Mouse (Mus musculus) hindbrain, embryonic 13.5 days (tissue): ENCODE measurements around the gene Bub1b. TPM values are rescaled to one million over a fixed set of nuclear protein-coding genes. Genes with fewer than 3 reads are reported as not detected.
A peak's percentile ranks its signal among the peaks of the same experiment; 100 is the strongest.

ENCODE experiments used
- ATAC-seq: fragments of 200-750 bp; cut with Nextera tagmentation; 2 replicates; pipeline ENCODE4 v1.8.0; 2017; ENCODE audit warnings: moderate TSS enrichment; ENCODE audit not compliant: low FRiP score
- H3K27ac ChIP-seq: fragments of 300-500 bp; sonication (generic); 2 replicates; pipeline ENCODE4 v1.5.1; 2015; ENCODE audit warnings: inconsistent platforms, mild to moderate bottlenecking, moderate library complexity
- H3K27me3 ChIP-seq: fragments of 300-500 bp; sonication (generic); 2 replicates; pipeline ENCODE4 v1.6.1; 2015; ENCODE audit warnings: mild to moderate bottlenecking, inconsistent platforms
- H3K36me3 ChIP-seq: fragments of 300-500 bp; sonication (generic); 2 replicates; pipeline ENCODE4 v1.6.1; 2015; ENCODE audit warnings: mild to moderate bottlenecking, inconsistent platforms
- H3K4me1 ChIP-seq: fragments of 300-500 bp; sonication (generic); replicated peaks from 2 replicates; pipeline ENCODE4 v1.6.1; 2015; ENCODE audit warnings: inconsistent platforms
- H3K4me2 ChIP-seq: fragments of 300-500 bp; sonication (generic); 2 replicates; pipeline ENCODE4 v1.6.1; 2015; ENCODE audit warnings: inconsistent platforms, mild to moderate bottlenecking, moderate library complexity
- H3K4me3 ChIP-seq: fragments of 300-500 bp; sonication (generic); 2 replicates; pipeline ENCODE4 v1.5.1; 2015; ENCODE audit warnings: mild to moderate bottlenecking, inconsistent platforms
- H3K9ac ChIP-seq: fragments of 300-500 bp; sonication (generic); 2 replicates; pipeline ENCODE4 v1.6.1; 2015; ENCODE audit warnings: mild to moderate bottlenecking, inconsistent platforms
- H3K9me3 ChIP-seq: fragments of 300-500 bp; sonication (generic); 2 replicates; pipeline ENCODE4 v1.6.1; 2016; ENCODE audit warnings: inconsistent platforms
- WGBS: fragments of 180-500 bp; shearing (Covaris S2); methylation state at CpG from one replicate; pipeline ENCODE4 v1.1.7; 2015; 5-methylcytosine and 5-hydroxymethylcytosine counted together
- polyA plus RNA-seq: library from polyadenylated mRNA; unstranded; fragments of >200 nt; fragmentation: Nextera tagmentation; extraction: Ambion mirVana; gene quantifications from 2 replicates; pipeline ENCODE4 v1.2.1, GENCODE M21; 2015

The Bub1b gene
- polyA plus RNA-seq, 1 experiment from 2014 or later, result 20.5 TPM

DNA sequence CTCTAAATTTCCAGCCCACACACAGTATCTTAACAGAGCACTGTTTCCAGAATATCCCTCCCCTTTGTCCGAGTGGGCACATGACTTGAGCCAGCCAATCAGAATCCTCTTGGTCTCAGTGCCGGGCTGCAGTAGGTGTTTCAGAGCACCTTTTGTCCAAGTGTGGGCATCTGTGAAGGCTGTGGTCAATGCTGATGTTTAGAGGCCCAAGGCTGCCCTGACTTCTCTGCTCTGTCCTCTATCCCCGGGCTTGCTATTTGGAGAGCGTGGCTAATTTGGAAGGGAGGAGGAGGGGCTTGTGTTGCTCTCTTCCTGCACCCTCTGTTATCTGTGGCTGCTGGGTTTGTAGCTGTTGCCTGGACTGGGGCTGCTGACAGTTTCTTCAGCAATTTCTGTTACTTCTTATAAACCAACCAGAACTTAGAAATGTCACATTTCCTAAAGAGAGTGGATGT, 62.0 kb downstream of the Bub1b start:
- Histone ChIP-seq H3K9me3 (no peaks in the 10 kb centered on the region), H3K4me2 (peak overlapping the region; percentile 58), H3K27me3 (peaks cover 12% of the 10 kb centered on the region), H3K4me3 (peak overlapping the region; percentile 34), H3K9ac (peak overlapping the region; percentile 74), H3K27ac (peak overlapping the region; percentile 88), H3K36me3 (no peaks in the 10 kb centered on the region), H3K4me1 (peaks cover 53% of the 10 kb centered on the region)
- WGBS, result 1% methylated on average over 4 of the region's 4 CpGs
- ATAC-seq, result peak; percentile 74

DNA sequence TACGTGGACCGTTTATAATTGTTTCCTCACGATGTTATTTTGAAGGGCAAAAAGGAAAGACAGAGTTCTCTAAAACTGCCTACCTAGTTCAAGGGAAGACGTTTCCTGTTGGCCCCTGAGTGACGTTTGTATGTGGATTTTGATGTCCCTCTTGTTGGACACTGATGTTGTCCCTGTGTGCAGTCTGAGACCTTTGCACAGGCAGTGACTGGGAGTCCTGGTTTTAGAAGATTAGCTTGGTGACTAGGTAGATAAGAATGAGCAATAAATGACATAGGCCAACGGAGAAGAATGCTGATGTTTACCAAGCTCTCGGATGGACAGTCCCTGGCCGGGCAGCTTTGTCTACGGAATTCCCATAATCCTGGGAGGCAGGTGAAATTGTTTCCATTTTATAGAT, 63.9 kb downstream of the Bub1b start:
- Histone ChIP-seq H3K4me1 (peaks cover 61% of the 10 kb centered on the region), H3K9ac (no peak overlapping the region), H3K4me2 (no peak overlapping the region), H3K4me3 (no peak overlapping the region), H3K9me3 (no peaks in the 10 kb centered on the region), H3K27ac (no peak overlapping the region), H3K27me3 (peaks cover 12% of the 10 kb centered on the region), H3K36me3 (no peaks in the 10 kb centered on the region)
- ATAC-seq, result no peak
- WGBS, result 84% methylated on average over 9 of the region's 9 CpGs

DNA sequence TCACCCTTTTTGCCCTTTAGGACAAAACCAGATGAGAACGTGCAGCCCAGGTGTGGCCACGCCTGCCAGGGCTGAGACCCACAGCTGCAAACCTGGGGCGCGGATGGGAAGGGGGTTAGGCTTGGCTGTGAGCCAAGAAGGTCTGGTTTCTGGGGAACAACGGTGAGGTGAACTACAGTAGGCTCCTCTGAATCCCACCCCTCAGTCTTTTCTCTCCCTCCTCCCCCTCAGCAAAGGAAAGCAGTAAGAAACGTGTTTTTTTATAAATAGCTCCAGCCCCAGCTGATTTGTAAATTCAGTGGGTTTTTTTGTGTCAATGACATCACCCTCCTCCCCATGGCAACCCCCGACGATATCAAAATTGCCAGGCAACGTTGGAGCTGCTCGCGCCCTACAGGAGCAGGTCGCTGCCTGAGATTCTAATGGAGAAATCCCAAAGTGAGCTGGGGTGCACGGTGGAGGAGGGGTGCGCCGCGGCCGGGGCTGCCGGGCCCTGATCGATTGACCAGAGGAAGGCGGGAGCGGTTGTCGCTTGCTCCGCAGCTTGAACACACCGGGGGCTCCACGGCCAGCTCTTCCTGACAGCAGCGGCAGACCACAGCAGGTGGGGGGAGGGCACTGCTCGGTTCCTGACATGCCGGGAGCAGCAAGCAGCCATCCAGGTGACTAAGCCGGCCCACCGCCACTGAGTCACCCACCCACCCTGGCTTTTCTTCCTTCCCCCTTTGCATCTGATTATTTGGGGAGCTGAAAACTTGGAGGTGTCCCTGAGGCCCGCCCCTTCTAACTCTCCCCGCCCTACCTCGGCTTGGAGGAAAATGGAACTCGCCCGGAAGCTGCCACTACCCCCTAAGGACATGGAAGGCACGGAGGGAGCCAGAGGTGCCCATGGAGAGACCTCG, 65.1 kb downstream of the Bub1b start, which contains the start of gene Pak6:
Gene Pak6 (plus strand): TSS at position 402 of the 902 bp plus-strand sequence.
- Histone ChIP-seq H3K9ac (peak within 1 kb of the TSS; percentile 78), H3K27me3 (peaks cover 12% of the 10 kb centered on the region), H3K9me3 (no peaks in the 10 kb centered on the region), H3K4me2 (peak within 1 kb of the TSS; percentile 79), H3K36me3 (no peaks in the 10 kb centered on the region), H3K4me3 (peak within 1 kb of the TSS; percentile 53), H3K4me1 (peaks cover 63% of the 10 kb centered on the region), H3K27ac (peak within 1 kb of the TSS; percentile 75)
- WGBS, result 2% methylated on average over 37 of the region's 37 CpGs
- peak; percentile 31 for ATAC-seq

DNA sequence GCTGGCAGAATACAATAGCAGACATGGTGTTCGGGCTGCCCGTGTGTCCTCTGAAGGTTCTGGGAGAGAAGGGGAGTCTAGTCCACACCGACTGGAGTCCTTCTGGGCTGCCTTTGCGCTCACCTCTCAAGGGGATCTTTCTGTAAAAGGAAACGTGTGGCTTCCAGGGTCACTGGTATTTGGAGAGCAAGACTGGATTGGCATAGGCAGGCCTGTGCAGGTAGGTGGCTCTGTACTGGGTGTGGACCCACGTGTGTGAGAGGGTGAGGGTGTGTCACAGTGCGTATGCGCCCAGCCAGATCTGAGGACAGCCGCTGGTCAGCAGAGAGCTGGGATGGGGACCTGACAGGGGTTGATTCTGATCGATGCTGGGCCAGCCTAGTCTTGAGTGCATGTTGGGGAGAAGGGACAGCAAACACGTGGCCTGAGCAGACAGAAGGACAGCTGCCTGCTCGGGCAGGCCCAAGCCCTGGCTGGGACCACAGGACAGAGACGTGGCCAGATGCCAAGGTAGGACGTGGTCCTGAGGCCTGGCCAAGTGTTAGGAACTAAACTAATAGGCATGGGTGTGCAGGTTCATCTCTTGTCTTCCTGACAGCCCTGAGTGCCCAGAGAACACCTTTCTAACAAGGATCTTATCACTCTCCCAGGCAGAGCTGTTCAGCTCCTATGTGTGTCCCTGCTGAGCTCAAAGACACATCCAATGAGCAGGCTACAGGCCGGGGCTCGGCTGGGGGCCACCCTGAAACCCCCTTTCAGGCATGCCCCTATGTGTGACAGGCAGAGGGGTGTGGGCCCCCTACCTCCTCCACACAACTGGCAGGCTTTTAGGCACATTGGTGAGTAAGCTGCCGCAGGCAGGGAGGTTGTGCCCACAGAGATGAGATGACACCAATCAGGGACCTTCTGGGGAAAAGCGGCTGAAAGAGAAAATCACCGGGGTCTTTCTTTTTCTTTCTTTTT, 66.1 kb downstream of the Bub1b start:
- peak overlapping the region; percentile 53 for H3K4me3 ChIP-seq
- H3K36me3 ChIP-seq, result no peaks in the 10 kb centered on the region
- H3K27me3 ChIP-seq, result peaks cover 12% of the 10 kb centered on the region
- H3K4me2 ChIP-seq, result peak overlapping the region; percentile 79
- ATAC-seq, result peak; percentile 50
- H3K9me3 ChIP-seq, result no peaks in the 10 kb centered on the region
- H3K4me1 ChIP-seq, result peaks cover 63% of the 10 kb centered on the region
- H3K27ac ChIP-seq, result peak overlapping the region; percentile 75; the same call in 1 of the 2 replicates
- H3K9ac ChIP-seq, result peak overlapping the region; percentile 78
- 45% methylated on average over 19 of the region's 19 CpGs for WGBS

DNA sequence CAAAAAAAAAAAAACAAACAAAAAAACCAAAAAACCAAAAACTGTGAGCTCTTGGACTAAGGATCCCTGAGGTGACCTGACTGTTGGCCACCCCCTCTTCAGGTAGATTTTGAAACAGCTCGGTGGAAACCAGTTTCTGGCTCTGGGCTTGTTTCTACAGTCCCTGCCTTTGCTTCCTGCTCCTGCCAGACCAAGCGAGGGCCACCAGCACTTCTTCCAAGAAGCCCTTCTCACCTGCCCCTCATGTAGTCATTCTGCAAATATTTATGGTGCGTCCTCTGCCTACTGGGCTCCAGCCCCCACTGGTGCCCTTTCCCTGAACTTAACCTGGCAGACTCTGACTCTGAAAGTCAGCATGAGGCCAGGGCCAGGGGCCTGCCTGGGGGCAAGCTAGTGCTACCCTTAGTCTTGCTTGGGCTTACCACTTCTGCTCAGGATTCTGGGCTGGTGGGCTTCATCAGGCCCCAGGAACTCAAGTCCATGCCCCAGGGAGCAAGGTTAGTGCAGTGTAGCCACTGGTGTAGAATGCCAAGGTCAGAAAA, 67.0 kb downstream of the Bub1b start:
- H3K4me2 ChIP-seq, result peak overlapping the region; percentile 79
- no peaks in the 10 kb centered on the region for H3K9me3 ChIP-seq
- no peak overlapping the region; the same call in 1 of the 2 replicates for H3K4me3 ChIP-seq
- no peak for ATAC-seq
- H3K4me1 ChIP-seq, result peaks cover 57% of the 10 kb centered on the region
- H3K36me3 ChIP-seq, result no peaks in the 10 kb centered on the region
- peak overlapping the region; percentile 35; the same call in 1 of the 2 replicates for H3K9ac ChIP-seq
- peaks cover 15% of the 10 kb centered on the region for H3K27me3 ChIP-seq
- 81% methylated on average over 3 of the region's 3 CpGs for WGBS
- H3K27ac ChIP-seq, result no peak overlapping the region

DNA sequence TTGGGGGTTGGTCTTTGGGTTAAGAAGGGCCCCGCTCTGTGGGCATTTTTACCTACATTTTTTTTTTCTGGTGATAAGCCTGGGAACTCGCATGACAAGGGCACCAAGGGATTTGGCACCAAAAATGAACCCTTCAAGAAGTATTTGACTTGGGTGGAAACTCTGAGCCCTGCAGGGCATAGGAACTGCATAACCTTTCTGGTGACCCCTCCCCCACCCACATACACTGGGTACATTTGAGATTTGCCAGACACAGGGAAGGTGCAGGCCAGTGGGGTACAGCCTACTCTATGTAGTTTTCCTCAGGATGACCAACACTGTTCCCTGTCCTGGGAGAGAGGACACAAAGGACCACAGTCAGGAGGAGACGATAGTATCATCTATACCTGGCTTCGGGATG, 67.6 kb downstream of the Bub1b start:
- no peak overlapping the region for H3K27ac ChIP-seq
- H3K27me3 ChIP-seq, result peaks cover 18% of the 10 kb centered on the region
- H3K9ac ChIP-seq, result peak overlapping the region; percentile 15
- H3K36me3 ChIP-seq, result no peaks in the 10 kb centered on the region
- no peak for ATAC-seq
- whole genome bisulfite sequencing, result 87% methylated on average over 4 of the region's 4 CpGs
- peak overlapping the region; percentile 79 for H3K4me2 ChIP-seq
- H3K4me3 ChIP-seq, result no peak overlapping the region
- H3K9me3 ChIP-seq, result no peaks in the 10 kb centered on the region
- peaks cover 53% of the 10 kb centered on the region for H3K4me1 ChIP-seq

DNA sequence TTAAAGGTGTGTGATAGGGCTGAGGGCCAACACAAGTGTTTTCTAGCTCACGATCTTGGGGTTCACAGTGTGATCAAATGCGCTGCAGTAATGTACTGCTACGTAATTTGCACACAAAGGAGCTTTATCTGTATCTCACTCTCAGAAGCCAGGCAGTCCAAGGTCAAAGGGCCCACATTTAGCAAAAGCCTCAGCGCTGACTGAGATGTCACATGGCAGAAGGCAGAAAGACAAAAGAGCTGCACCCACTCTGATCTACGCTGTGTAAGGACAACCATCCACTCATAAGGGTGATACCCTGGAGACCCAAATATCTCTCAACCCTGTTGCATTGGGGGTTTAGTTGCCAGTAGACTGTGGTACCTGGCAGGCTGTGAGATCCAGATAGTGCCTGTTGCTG, 69.2 kb downstream of the Bub1b start:
- H3K9ac ChIP-seq, result no peak overlapping the region
- H3K36me3 ChIP-seq, result no peaks in the 10 kb centered on the region
- H3K4me3 ChIP-seq, result no peak overlapping the region
- 57% methylated on average over 5 of the region's 5 CpGs for WGBS
- no peak overlapping the region for H3K27ac ChIP-seq
- H3K9me3 ChIP-seq, result no peaks in the 10 kb centered on the region
- peaks cover 30% of the 10 kb centered on the region for H3K27me3 ChIP-seq
- ATAC-seq, result no peak
- H3K4me2 ChIP-seq, result no peak overlapping the region
- peaks cover 53% of the 10 kb centered on the region for H3K4me1 ChIP-seq

DNA sequence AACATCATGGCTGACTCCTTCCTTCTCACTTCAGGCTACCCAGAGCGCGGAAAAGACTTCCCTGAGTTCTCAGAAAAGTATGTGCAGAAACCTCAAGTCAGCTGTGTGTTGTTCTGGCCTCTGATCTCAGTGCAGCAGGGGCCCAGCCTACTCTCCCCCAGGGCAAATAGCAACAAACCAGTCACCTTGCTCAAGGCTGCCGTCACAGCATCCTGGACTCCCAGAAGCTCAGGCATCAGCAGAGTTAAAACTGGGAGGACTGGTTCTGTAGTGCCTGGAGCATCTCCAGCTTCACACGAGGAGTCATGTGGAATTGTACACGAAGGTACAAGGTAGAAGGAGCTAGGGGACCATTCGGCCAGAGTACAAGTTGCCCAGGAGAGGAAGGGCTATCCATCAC, 71.2 kb downstream of the Bub1b start:
- whole genome bisulfite sequencing, result 62% methylated on average over 6 of the region's 6 CpGs
- Histone ChIP-seq H3K4me3 (no peak overlapping the region), H3K36me3 (no peaks in the 10 kb centered on the region), H3K27me3 (peaks cover 45% of the 10 kb centered on the region), H3K9me3 (no peaks in the 10 kb centered on the region), H3K9ac (no peak overlapping the region), H3K4me1 (peaks cover 34% of the 10 kb centered on the region), H3K27ac (no peak overlapping the region), H3K4me2 (no peak overlapping the region)
- ATAC-seq, result no peak

DNA sequence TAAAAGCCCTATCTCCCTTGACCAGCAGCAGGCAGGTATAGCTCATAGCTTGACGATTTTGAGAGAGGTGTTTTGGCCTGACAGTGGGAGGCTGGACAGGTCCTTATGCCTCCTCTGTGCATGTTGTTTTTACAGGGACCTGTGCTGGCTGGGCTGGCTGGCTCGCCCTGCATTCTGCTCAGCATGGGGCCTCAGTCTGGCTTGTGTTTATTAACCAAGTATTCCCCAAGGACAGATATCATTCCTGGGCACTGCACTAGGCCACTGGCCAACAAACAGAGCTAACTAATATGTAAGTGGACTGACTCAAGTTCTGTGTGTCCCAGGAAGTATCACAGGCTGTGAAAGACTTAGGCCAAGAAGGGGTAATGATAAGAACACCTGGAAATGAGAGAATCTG, 71.8 kb downstream of the Bub1b start:
- 37% methylated on average over 2 of the region's 2 CpGs for WGBS

DNA sequence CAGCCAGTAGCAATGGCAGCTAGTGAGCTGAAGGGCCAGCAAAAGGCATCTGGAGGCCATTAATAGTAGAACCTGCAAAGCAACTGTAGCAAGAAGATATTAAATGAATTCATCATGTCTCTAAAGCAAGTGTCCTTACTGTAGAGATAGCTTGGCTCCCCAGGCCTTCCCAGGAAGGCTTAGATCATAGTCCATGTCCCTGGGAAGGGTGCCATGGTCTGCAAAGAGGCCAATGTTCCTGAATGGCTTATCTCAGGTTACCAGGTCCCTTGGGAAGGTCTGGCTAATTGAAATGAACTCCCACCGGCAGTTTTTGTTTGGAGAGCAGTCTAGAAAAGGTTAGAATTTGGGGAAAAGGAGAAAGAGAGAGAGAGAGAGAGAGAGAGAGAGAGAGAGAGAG, 73.7 kb downstream of the Bub1b start:
- no peak for ATAC-seq

More for the DNA sequence above, 71.8 kb downstream of the Bub1b start:
- Histone ChIP-seq H3K27ac (no peak overlapping the region), H3K9me3 (no peaks in the 10 kb centered on the region), H3K4me2 (no peak overlapping the region), H3K27me3 (peaks cover 45% of the 10 kb centered on the region), H3K4me3 (no peak overlapping the region), H3K36me3 (no peaks in the 10 kb centered on the region), H3K9ac (no peak overlapping the region), H3K4me1 (peaks cover 28% of the 10 kb centered on the region)
- ATAC-seq, result no peak

DNA sequence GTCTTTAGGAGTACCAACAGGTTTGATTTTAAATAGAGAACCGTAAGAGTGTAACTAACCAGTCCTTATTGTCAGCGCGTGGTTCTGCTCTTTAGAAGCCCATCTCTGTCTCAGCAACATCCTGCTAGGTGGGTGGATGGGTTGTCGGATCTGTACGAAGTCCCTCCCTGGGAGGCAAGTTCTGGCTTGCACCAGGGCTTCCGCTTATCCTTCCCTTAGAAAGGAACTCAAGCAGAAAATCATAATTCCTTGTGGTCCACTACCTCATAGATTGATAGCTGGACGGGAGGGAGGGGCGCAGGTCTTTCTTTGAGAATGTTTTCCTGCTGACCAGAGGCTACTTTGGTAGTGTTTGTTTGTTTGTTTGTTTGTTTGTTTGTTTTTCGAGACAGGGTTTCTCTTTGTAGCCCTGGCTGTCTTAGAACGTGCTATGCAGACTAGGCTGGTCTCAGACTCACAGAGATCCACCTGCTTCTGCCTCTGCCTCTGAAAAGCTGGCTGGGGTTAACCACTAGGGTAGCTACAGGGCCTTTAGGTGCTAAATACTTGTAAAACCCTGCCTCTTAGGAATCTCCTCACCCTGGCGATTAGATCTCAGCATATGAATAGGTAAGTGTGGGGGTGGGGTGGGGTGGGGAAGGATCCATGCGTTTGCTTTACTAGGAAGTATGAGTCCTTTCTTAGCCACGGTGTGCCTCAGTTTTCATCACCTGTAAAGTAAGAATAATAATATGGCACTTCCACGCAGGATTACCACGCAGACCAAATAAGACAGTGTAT, 75.9 kb downstream of the Bub1b start:
- no peak overlapping the region for H3K27ac ChIP-seq
- H3K4me2 ChIP-seq, result no peak overlapping the region
- no peaks in the 10 kb centered on the region for H3K9me3 ChIP-seq
- WGBS, result 24% methylated on average over 15 of the region's 15 CpGs
- H3K9ac ChIP-seq, result no peak overlapping the region
- no peaks in the 10 kb centered on the region for H3K36me3 ChIP-seq
- H3K4me1 ChIP-seq, result peaks cover 17% of the 10 kb centered on the region
- no peak overlapping the region for H3K4me3 ChIP-seq
- ATAC-seq, result no peak
- peaks cover 85% of the 10 kb centered on the region for H3K27me3 ChIP-seq

More for the DNA sequence above, 73.7 kb downstream of the Bub1b start:
- Histone ChIP-seq H3K9ac (no peak overlapping the region), H3K27ac (no peak overlapping the region), H3K4me2 (no peak overlapping the region), H3K36me3 (no peaks in the 10 kb centered on the region), H3K9me3 (no peaks in the 10 kb centered on the region), H3K4me1 (peaks cover 13% of the 10 kb centered on the region), H3K27me3 (peaks cover 64% of the 10 kb centered on the region), H3K4me3 (no peak overlapping the region)
- 73% methylated on average over 1 of the region's 1 CpGs for WGBS
